Mouse (Mus musculus): Measurements from ENCODE around the gene Rmi1.

- no peak for TF ChIP-seq CTCF (IDR thresholded peaks at IDR 0.05; ENCODE audit: borderline replicate concordance, insufficient read depth, low read length)
- 0 out of 2 replicates have a peak, but pooled peaks have one; percentile 44 for TF ChIP-seq POLR2A (IDR thresholded peaks at IDR 0.05; ENCODE audit: low read depth, low read length)
Measured at GRCm38 (mm10) chr13:58452651-58453413, 50.8 kb downstream of the Rmi1 start.
